In genomic region chr2:144635644-144636320, GRCm38 (mm10) we compare ENCODE assay signal across 8 mouse cellular contexts. TPM values are rescaled to one million over a fixed set of nuclear protein-coding genes. Genes with fewer than 3 reads are reported as not detected.
DNase-seq lines count a peak whose midpoint lies in the region; ATAC-seq lines count a peak whose summit lies in the region.

No protein-coding gene starts in this region.

- WGBS in heart, embryonic 10.5 days: 18% methylated on average over 5 of the region's 5 CpGs

- H3K36me3 ChIP-seq in heart, embryonic 10.5 days: peaks cover 4% of the 10 kb centered on the region; the same call in 1 of the 2 replicates

- DNase-seq in heart, adult 11 months: peak; percentile 83
- no peak for DNase-seq in heart, embryonic 10.5 days (ENCODE audit: low spot score)
- peak; percentile 61 for DNase-seq in cerebellum, adult 8-10 months
- peak; percentile 62 for DNase-seq in forelimb bud, embryonic 11.5 days (ENCODE audit: low read depth, low spot score)
- DNase-seq in hindlimb bud, embryonic 11.5 days (ENCODE audit: extremely low spot score, low read depth, low spot score): peak; percentile 42
- peak; percentile 47 to 62 for DNase-seq in layer of hippocampus, postnatal 36 days
- peak; percentile 62 for DNase-seq in right cerebral cortex, postnatal 25 days

- H3K4me1 ChIP-seq in heart, embryonic 10.5 days: peaks cover 4% of the 10 kb centered on the region; the same call in 1 of the 2 replicates

- H3K4me3 ChIP-seq in heart, embryonic 10.5 days: no peak overlapping the region

- H3K27ac ChIP-seq in heart, embryonic 10.5 days: no peak overlapping the region

- peak; percentile 89 for ATAC-seq in megakaryocyte, adult 5-6 weeks (ENCODE audit: poor library complexity, severe bottlenecking)

- H3K9me3 ChIP-seq in heart, embryonic 10.5 days: no peaks in the 10 kb centered on the region

- H3K27me3 ChIP-seq in heart, embryonic 10.5 days (ENCODE audit: insufficient read depth, poor library complexity, severe bottlenecking): no peaks in the 10 kb centered on the region

RNA-seq across cellular contexts. Expression of gene Dtd1, which starts 36.1 kb away (rescaled TPM):
- polyA plus RNA-seq in heart, embryonic 10.5 days (2016; fragmentation: Nextera tagmentation; extraction: Ambion mirVana): 32.2 and 37.1 TPM in 2 replicates
- 10 to 100 TPM; 63.7 to 66.2 TPM for total RNA-seq in layer of hippocampus, postnatal 36 days (2021)
- 4.7 and 5.6 TPM in 2 replicates for total RNA-seq in megakaryocyte, adult 5-6 weeks (2015)
- total RNA-seq in megakaryocyte, adult 5-6 weeks (2017): 9.4 and 11.5 TPM in 2 replicates

RNA-seq across cellular contexts. Expression of gene Smim26, which starts 41.9 kb away (rescaled TPM):
- polyA plus RNA-seq in heart, embryonic 10.5 days (2016; fragmentation: Nextera tagmentation; extraction: Ambion mirVana): 36.1 and 43.0 TPM in 2 replicates
- 10 to 100 TPM; 57.4 to 63.4 TPM for total RNA-seq in layer of hippocampus, postnatal 36 days (2021)
- total RNA-seq in megakaryocyte, adult 5-6 weeks (2015): 15.2 and 17.4 TPM in 2 replicates
- total RNA-seq in megakaryocyte, adult 5-6 weeks (2017): 1.8 and 19.5 TPM in 2 replicates

Comparison
In these comparisons a context has a peak if more than half of its experiments do, and no peak if none do; other contexts are left out.
1. RNA of gene Dtd1, which starts 36.1 kb away (total RNA-seq): 63.7 to 66.2 TPM in layer of hippocampus, postnatal 36 days; 4.7 to 11.5 TPM in megakaryocyte, adult 5-6 weeks; every median in the first group is over 4 times any median in the second.